Comparison of ENCODE assay signal across 8 mouse cellular contexts in the genomic region with DNA sequence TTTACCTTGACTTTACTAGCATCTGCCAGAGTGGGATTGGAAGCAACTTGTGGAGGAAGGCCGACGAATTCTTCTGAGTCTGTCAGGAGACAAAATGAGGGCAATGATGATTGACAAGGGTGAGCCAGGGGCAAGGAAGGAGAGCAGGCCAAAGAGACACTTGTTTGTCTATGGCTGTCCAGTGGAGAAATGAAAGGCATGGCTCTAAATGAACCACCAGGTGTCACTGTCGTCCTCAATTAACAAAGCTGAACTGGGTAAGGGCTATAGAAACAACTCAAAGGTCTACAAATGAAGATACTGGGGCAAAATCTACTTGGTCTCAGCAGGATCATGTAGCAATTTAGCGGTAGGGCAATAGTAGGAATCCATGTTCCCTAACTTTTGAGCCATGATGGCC. TPM values are rescaled to one million over a fixed set of nuclear protein-coding genes. Genes with fewer than 3 reads are reported as not detected.
DNase-seq lines count a peak whose midpoint lies in the region; ATAC-seq and TF ChIP-seq lines count a peak whose summit lies in the region.

No protein-coding gene starts in this region.

- no peak overlapping the region for H3K9ac ChIP-seq in hindbrain, embryonic 11.5 days (ENCODE audit: low read depth, low read length)
- H3K9ac ChIP-seq in hindbrain, embryonic 12.5 days, result no peak overlapping the region
- no peak overlapping the region for H3K9ac ChIP-seq in ES-Bruce4 (ENCODE audit: low read depth, poor library complexity, severe bottlenecking)
- no peak overlapping the region for H3K9ac ChIP-seq in hindbrain, embryonic 14.5 days

- no peak overlapping the region for H3K27ac ChIP-seq in hindbrain, embryonic 11.5 days (ENCODE audit: low read depth, low read length)
- H3K27ac ChIP-seq in hindbrain, embryonic 12.5 days, result no peak overlapping the region
- no peak overlapping the region for H3K27ac ChIP-seq in ES-Bruce4 (ENCODE audit: insufficient read depth, low read length)
- no peak overlapping the region for H3K27ac ChIP-seq in hindbrain, embryonic 14.5 days

- no peak overlapping the region for H3K4me3 ChIP-seq in hindbrain, embryonic 11.5 days (ENCODE audit: low read depth, low read length)
- H3K4me3 ChIP-seq in hindbrain, embryonic 12.5 days, result no peak overlapping the region
- H3K4me3 ChIP-seq in ES-Bruce4 (ENCODE audit: low read depth, low read length), result no peak overlapping the region
- no peak overlapping the region for H3K4me3 ChIP-seq in hindbrain, embryonic 14.5 days (replicated peaks; ENCODE audit: low read length)

- H3K4me1 ChIP-seq in hindbrain, embryonic 11.5 days (replicated peaks; ENCODE audit: control insufficient read depth, insufficient read depth, low read length), result no peaks in the 10 kb centered on the region
- no peaks in the 10 kb centered on the region for H3K4me1 ChIP-seq in hindbrain, embryonic 12.5 days
- H3K4me1 ChIP-seq in ES-Bruce4 (ENCODE audit: control insufficient read depth, insufficient read depth, low read length), result no peaks in the 10 kb centered on the region
- H3K4me1 ChIP-seq in hindbrain, embryonic 14.5 days (replicated peaks; ENCODE audit: control insufficient read depth, insufficient read depth, low read length), result no peaks in the 10 kb centered on the region

- ATAC-seq in hindbrain, embryonic 11.5 days (ENCODE audit: low FRiP score), result no peak
- no peak for ATAC-seq in hindbrain, embryonic 12.5 days (ENCODE audit: low FRiP score)
- peak; percentile 43; the same call in 1 of the 2 replicates for ATAC-seq in hindbrain, embryonic 14.5 days (ENCODE audit: low FRiP score)
- peak; percentile 56; the same call in 1 of the 2 replicates for ATAC-seq in monocyte, adult 5-6 weeks (replicated peaks; ENCODE audit: insufficient number of reproducible peaks, low FRiP score, low TSS enrichment, poor library complexity, severe bottlenecking)

- no peak for TF ChIP-seq POLR2A in ES-Bruce4 (IDR thresholded peaks at IDR 0.05; ENCODE audit: insufficient read depth, low read length)

- H3K27me3 ChIP-seq in hindbrain, embryonic 11.5 days (ENCODE audit: control insufficient read depth, insufficient read depth, low read length), result no peaks in the 10 kb centered on the region
- no peaks in the 10 kb centered on the region for H3K27me3 ChIP-seq in hindbrain, embryonic 12.5 days
- no peaks in the 10 kb centered on the region for H3K27me3 ChIP-seq in ES-Bruce4 (ENCODE audit: control insufficient read depth, insufficient read depth, low read length, poor library complexity, severe bottlenecking)
- no peaks in the 10 kb centered on the region for H3K27me3 ChIP-seq in hindbrain, embryonic 14.5 days (ENCODE audit: control insufficient read depth, insufficient read depth, low read length)

- peak; percentile 17 for TF ChIP-seq CTCF in ES-Bruce4 (IDR thresholded peaks at IDR 0.05; ENCODE audit: low read depth, low read length)

- DNase-seq in hindbrain, embryonic 11.5 days (ENCODE audit: low spot score), result peak; percentile 52
- DNase-seq in cerebellum, postnatal 36 days, result peak; percentile 9 to 36
- peak; percentile 55 for DNase-seq in hindbrain, embryonic 14.5 days (ENCODE audit: low spot score)
- DNase-seq in layer of hippocampus, postnatal 10 days (ENCODE audit: low spot score in 2 of 2), result peak; percentile 52 to 58
- no peak for DNase-seq in ovary, postnatal 36 days (ENCODE audit: low spot score)

- TF ChIP-seq EP300 in ES-Bruce4 (IDR thresholded peaks at IDR 0.05; ENCODE audit: insufficient read depth, low read depth, low read length), result no peak

- WGBS in hindbrain, embryonic 11.5 days, result 32% methylated on average over 4 of the region's 4 CpGs
- WGBS in hindbrain, embryonic 12.5 days, result 40% methylated on average over 4 of the region's 4 CpGs
- WGBS in hindbrain, embryonic 14.5 days, result 47% methylated on average over 4 of the region's 4 CpGs

- H3K9me3 ChIP-seq in hindbrain, embryonic 11.5 days (ENCODE audit: control insufficient read depth, low read length), result no peaks in the 10 kb centered on the region
- H3K9me3 ChIP-seq in hindbrain, embryonic 12.5 days (replicated peaks), result no peaks in the 10 kb centered on the region
- H3K9me3 ChIP-seq in ES-Bruce4 (replicated peaks; ENCODE audit: control insufficient read depth, insufficient read depth, low read length, poor library complexity, severe bottlenecking), result no peaks in the 10 kb centered on the region
- H3K9me3 ChIP-seq in hindbrain, embryonic 14.5 days (ENCODE audit: control insufficient read depth, low read length), result no peaks in the 10 kb centered on the region

- no peaks in the 10 kb centered on the region for H3K36me3 ChIP-seq in hindbrain, embryonic 11.5 days (ENCODE audit: control insufficient read depth, insufficient read depth, low read length)
- no peaks in the 10 kb centered on the region for H3K36me3 ChIP-seq in hindbrain, embryonic 12.5 days
- no peaks in the 10 kb centered on the region for H3K36me3 ChIP-seq in ES-Bruce4 (ENCODE audit: control insufficient read depth, insufficient read depth, low read length, poor library complexity, severe bottlenecking)
- no peaks in the 10 kb centered on the region for H3K36me3 ChIP-seq in hindbrain, embryonic 14.5 days (replicated peaks; ENCODE audit: control insufficient read depth, insufficient read depth)

- H3K4me2 ChIP-seq in hindbrain, embryonic 11.5 days (replicated peaks; ENCODE audit: low read depth, low read length), result no peak overlapping the region
- H3K4me2 ChIP-seq in hindbrain, embryonic 12.5 days (replicated peaks), result no peak overlapping the region
- H3K4me2 ChIP-seq in hindbrain, embryonic 14.5 days (replicated peaks), result no peak overlapping the region

RNA-seq across cellular contexts. Expression of a gene that starts 33.4 kb away (rescaled TPM):
- polyA plus RNA-seq in hindbrain, embryonic 11.5 days (2014; fragmentation: Nextera tagmentation; extraction: Ambion mirVana), result 3.8 and 4.0 TPM in 2 replicates
- polyA plus RNA-seq in hindbrain, embryonic 12.5 days (2016; fragmentation: Nextera tagmentation; extraction: Ambion mirVana), result 4.6 and 5.9 TPM in 2 replicates
- 0.97 and 1.1 TPM in 2 replicates for polyA plus RNA-seq in ES-Bruce4 (2011; ENCODE audit: insufficient read depth, insufficient read length, low read depth, missing spikeins)
- 3.2 and 4.1 TPM in 2 replicates for polyA plus RNA-seq in hindbrain, embryonic 14.5 days (2014; fragmentation: Nextera tagmentation; extraction: Ambion mirVana)
- 1 to 10 TPM; 7.9 to 8.2 TPM for total RNA-seq in layer of hippocampus, postnatal 10 days (2021)
- 3.5 to 8.9 TPM (median 3.5 TPM) in 3 replicates for total RNA-seq in monocyte, adult 5-6 weeks (2017)

RNA-seq across cellular contexts. Expression of a gene that starts 33.6 kb away (rescaled TPM):
- 14.6 and 15.2 TPM in 2 replicates for polyA plus RNA-seq in hindbrain, embryonic 11.5 days (2014; fragmentation: Nextera tagmentation; extraction: Ambion mirVana)
- polyA plus RNA-seq in hindbrain, embryonic 12.5 days (2016; fragmentation: Nextera tagmentation; extraction: Ambion mirVana), result 21.9 and 22.8 TPM in 2 replicates
- polyA plus RNA-seq in ES-Bruce4 (2011; ENCODE audit: insufficient read depth, insufficient read length, low read depth, missing spikeins), result 25.7 and 27.3 TPM in 2 replicates
- polyA plus RNA-seq in hindbrain, embryonic 14.5 days (2014; fragmentation: Nextera tagmentation; extraction: Ambion mirVana), result 30.9 and 32.7 TPM in 2 replicates
- total RNA-seq in layer of hippocampus, postnatal 10 days (2021), result 10 to 100 TPM; 72.2 to 84.4 TPM
- 48.2 to 51.9 TPM (median 50.7 TPM) in 3 replicates for total RNA-seq in monocyte, adult 5-6 weeks (2017)

Comparison
In these comparisons a context has a peak if more than half of its experiments do, and no peak if none do; other contexts are left out.
1. ATAC-seq: peak in hindbrain, embryonic 14.5 days (single experiment) and monocyte, adult 5-6 weeks (single experiment); none in hindbrain, embryonic 11.5 days (single experiment) and hindbrain, embryonic 12.5 days (single experiment).